Mouse (Mus musculus) brain, adult 10 weeks (tissue): ENCODE results near the gene Vmn2r59. TPM values are rescaled to one million over a fixed set of nuclear protein-coding genes. Genes with fewer than 3 reads are reported as not detected.

ENCODE experiments used
- polyA plus RNA-seq: library from polyadenylated mRNA; stranded (reverse); fragments of 350-450 nt; fragmentation: Illumina TruSeq; extraction: RNeasy Lipid Tissue Mini Kit (QIAGEN cat#74804); gene quantifications from one replicate; pipeline ENCODE4 v1.2.3, GENCODE M21; 2015; ENCODE audit warnings: low read depth, low replicate concordance

Vmn2r59 gene
- polyA plus RNA-seq, result not detected

GRCm38 (mm10) chr7:42058923-42059322, at the start of gene Vmn2r59:
Gene Vmn2r59, minus strand, starts transcription at chr7:42059023.

GRCm38 (mm10) chr7:42107470-42107869, 48.6 kb upstream of the Vmn2r59 start, which contains the start of gene Vmn2r60:
Gene Vmn2r60, plus strand, starts transcription at chr7:42107770.

Other genes starting within 250 kb of the Vmn2r59 start
- gene Vmn2r58, start 186.3 kb downstream of the Vmn2r59 start, polyA plus RNA-seq, result not detected
- gene Vmn2r60, start 48.7 kb upstream of the Vmn2r59 start, polyA plus RNA-seq, result not detected
- gene Vmn2r61, start 201.0 kb upstream of the Vmn2r59 start, polyA plus RNA-seq, result not detected